Mouse (Mus musculus) spleen, adult 2 months (tissue): ENCODE results near the gene Tbc1d21.

Experiments used
- CTCF ChIP-seq: fragments of 200-500 bp; IDR thresholded peaks from 2 replicates; pipeline ENCODE4 v1.5.1; 2011; ENCODE audit warnings: mild to moderate bottlenecking, inconsistent platforms; ENCODE audit not compliant: insufficient read depth, insufficient read length, insufficient replicate concordance; ENCODE audit errors: extremely low read depth
- POLR2A ChIP-seq: fragments of 200-500 bp; IDR thresholded peaks from 2 replicates; pipeline ENCODE4 v1.6.1; 2011; ENCODE audit warnings: low read depth, low read length, inconsistent platforms

GRCm38 (mm10) chr9:58326477-58327180 lies 43.6 kb downstream of the Tbc1d21 start:
- TF ChIP-seq CTCF: no peak
- no peak for TF ChIP-seq POLR2A
